Mouse (Mus musculus) small intestine, adult 2 months (tissue): ENCODE results near the gene Gm37240. TPM values are rescaled to one million over a fixed set of nuclear protein-coding genes. Genes with fewer than 3 reads are reported as not detected.

Source experiments
- H3K27ac ChIP-seq: fragments of 200-500 bp; 2 replicates; pipeline ENCODE4 v1.5.1; 2012; ENCODE audit warnings: low read depth, low read length, control low read depth, inconsistent platforms; ENCODE audit not compliant: insufficient read depth
- H3K27me3 ChIP-seq: fragments of 200-500 bp; 2 replicates; pipeline ENCODE4 v1.6.1; 2012; ENCODE audit warnings: mild to moderate bottlenecking, moderate library complexity, low read length, inconsistent platforms; ENCODE audit not compliant: control insufficient read depth, insufficient read depth
- H3K36me3 ChIP-seq: fragments of 200-500 bp; 2 replicates; pipeline ENCODE4 v1.6.1; 2012; ENCODE audit warnings: mild to moderate bottlenecking, low read length, control low read depth, inconsistent platforms; ENCODE audit not compliant: control insufficient read depth, insufficient read depth
- H3K4me1 ChIP-seq: fragments of 200-500 bp; 2 replicates; pipeline ENCODE4 v1.6.1; 2012; ENCODE audit warnings: low read length, inconsistent platforms, mixed read lengths; ENCODE audit not compliant: control insufficient read depth, insufficient read depth, insufficient read length
- H3K4me3 ChIP-seq: fragments of 200-500 bp; 2 replicates; pipeline ENCODE4 v1.5.1; 2012; ENCODE audit warnings: low read depth, mild to moderate bottlenecking, control low read depth, inconsistent platforms, low read length, moderate library complexity
- CTCF ChIP-seq: fragments of 200-500 bp; IDR thresholded peaks from 2 replicates; pipeline ENCODE4 v1.5.1; 2012; ENCODE audit warnings: low read depth, mild to moderate bottlenecking, control low read depth, inconsistent platforms, low read length, moderate library complexity, mixed read lengths; ENCODE audit not compliant: insufficient replicate concordance, insufficient read length; ENCODE audit errors: extremely low read depth
- POLR2A ChIP-seq: fragments of 200-500 bp; IDR thresholded peaks from 2 replicates; pipeline ENCODE4 v1.6.1; 2012; ENCODE audit warnings: low read depth, mild to moderate bottlenecking, control low read depth, inconsistent platforms, low read length, moderate library complexity
- WGBS: fragments of 180-500 bp; shearing (Covaris S2); methylation state at CpG from one replicate; pipeline ENCODE4 v1.1.7; 2018; 5-methylcytosine and 5-hydroxymethylcytosine counted together
- polyA plus RNA-seq: library from polyadenylated mRNA; depleted of rRNA; stranded (reverse); fragments of >200 nt; gene quantifications from 2 replicates; pipeline ENCODE4 v1.2.3, GENCODE M21; 2012

Gene Gm37240
- polyA plus RNA-seq, 1 experiment, result 58.2 TPM

GRCm38 (mm10) chr3:85186661-85187076, 700.6 kb downstream of the Gm37240 start:
- Histone ChIP-seq H3K36me3 (no peaks in the 10 kb centered on the region), H3K4me1 (0 out of 2 replicates have a peak, but pooled peaks cover 8% of the 10 kb centered on the region), H3K4me3 (no peak overlapping the region), H3K27me3 (no peaks in the 10 kb centered on the region), H3K27ac (no peak overlapping the region)
- WGBS, result 64% methylated on average over 19 of the region's 19 CpGs
- TF ChIP-seq CTCF, result no peak
- no peak for TF ChIP-seq POLR2A

GRCm38 (mm10) chr3:85185827-85186226, 701.5 kb downstream of the Gm37240 start:
- H3K27ac ChIP-seq, result no peak overlapping the region
- 60% methylated on average over 12 of the region's 12 CpGs for WGBS
- H3K27me3 ChIP-seq, result no peaks in the 10 kb centered on the region
- H3K4me1 ChIP-seq, result 0 out of 2 replicates have a peak, but pooled peaks cover 8% of the 10 kb centered on the region
- TF ChIP-seq CTCF (no peak), POLR2A (no peak)
- no peak overlapping the region for H3K4me3 ChIP-seq
- no peaks in the 10 kb centered on the region for H3K36me3 ChIP-seq

- TF ChIP-seq POLR2A (no peak), CTCF (no peak)
- WGBS, result 25% methylated on average over 11 of the region's 11 CpGs
- Histone ChIP-seq H3K27ac (no peak overlapping the region), H3K4me3 (no peak overlapping the region), H3K4me1 (0 out of 2 replicates have a peak, but pooled peaks cover 8% of the 10 kb centered on the region), H3K27me3 (no peaks in the 10 kb centered on the region), H3K36me3 (no peaks in the 10 kb centered on the region)
Observed at GRCm38 (mm10) chr3:85184916-85185315, 702.4 kb downstream of the Gm37240 start.

GRCm38 (mm10) chr3:85184151-85184550, 703.2 kb downstream of the Gm37240 start:
- 0 out of 2 replicates have a peak, but pooled peaks cover 8% of the 10 kb centered on the region for H3K4me1 ChIP-seq
- H3K27ac ChIP-seq, result no peak overlapping the region
- H3K36me3 ChIP-seq, result no peaks in the 10 kb centered on the region
- no peaks in the 10 kb centered on the region for H3K27me3 ChIP-seq
- WGBS, result 15% methylated on average over 6 of the region's 6 CpGs
- no peak for TF ChIP-seq POLR2A
- TF ChIP-seq CTCF, result no peak
- no peak overlapping the region for H3K4me3 ChIP-seq

- Histone ChIP-seq H3K4me1 (peaks cover 4% of the 10 kb centered on the region), H3K27ac (no peak overlapping the region), H3K36me3 (no peaks in the 10 kb centered on the region), H3K27me3 (no peaks in the 10 kb centered on the region), H3K4me3 (no peak overlapping the region)
- 87% methylated on average over 1 of the region's 1 CpGs for WGBS
- no peak for TF ChIP-seq POLR2A
- TF ChIP-seq CTCF, result no peak
Observed at GRCm38 (mm10) chr3:85176736-85177135, 710.6 kb downstream of the Gm37240 start.

GRCm38 (mm10) chr3:85174542-85175469, 712.5 kb downstream of the Gm37240 start:
- H3K4me1 ChIP-seq, result peaks cover 12% of the 10 kb centered on the region
- no peak overlapping the region for H3K4me3 ChIP-seq
- WGBS, result 73% methylated on average over 28 of the region's 28 CpGs
- H3K27ac ChIP-seq, result no peak overlapping the region
- H3K27me3 ChIP-seq, result no peaks in the 10 kb centered on the region
- TF ChIP-seq CTCF (no peak), POLR2A (no peak)
- H3K36me3 ChIP-seq, result no peaks in the 10 kb centered on the region

GRCm38 (mm10) chr3:85173441-85174071, 713.8 kb downstream of the Gm37240 start:
- no peaks in the 10 kb centered on the region for H3K27me3 ChIP-seq
- no peak overlapping the region for H3K27ac ChIP-seq
- TF ChIP-seq POLR2A (no peak), CTCF (no peak)
- H3K36me3 ChIP-seq, result no peaks in the 10 kb centered on the region
- H3K4me3 ChIP-seq, result no peak overlapping the region
- peaks cover 12% of the 10 kb centered on the region for H3K4me1 ChIP-seq
- 68% methylated on average over 6 of the region's 6 CpGs for WGBS
